Mouse (Mus musculus) c-Kit-negative CD71-positive TER-119-positive erythroid progenitor cells, embryonic 14.5 days (primary cell): ENCODE data around the gene Ogn.
"Not testable (repeated sequence)": the region's sequence is repeated elsewhere in the genome, so short reads cannot be mapped to it uniquely, and the experiment has no call there.

ENCODE experiments used
- DNase-seq: peaks from one replicate; pipeline ENCODE4 v3.0.0-alpha.2; 2013; ENCODE audit warnings: low read depth, low spot score

Ogn gene

GRCm38 (mm10) chr13:49607714-49608113 lies at the start of gene Ogn:
Ogn (plus strand) TSS chr13:49608046.
- no peak for DNase-seq

DNA sequence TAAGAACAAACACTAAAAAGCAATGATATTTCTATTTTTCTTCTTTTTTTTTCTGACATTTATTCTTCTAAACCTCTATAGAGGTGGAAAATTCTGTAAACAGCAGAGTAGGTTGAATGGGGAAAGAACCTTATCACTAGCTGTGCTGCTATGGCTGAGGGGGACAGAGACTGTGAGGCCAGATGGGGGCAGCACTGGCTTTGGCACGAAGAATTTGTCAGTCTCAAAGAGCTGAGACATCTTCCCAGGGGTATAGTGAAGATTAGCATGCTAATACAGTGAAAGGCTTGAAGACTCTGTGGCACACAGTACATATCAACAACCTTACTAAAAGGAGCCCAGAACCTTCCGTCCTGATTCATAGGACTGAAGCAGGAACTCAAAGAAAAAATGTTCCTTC lies 48.7 kb upstream of the Ogn start:
- no peak for DNase-seq

DNA sequence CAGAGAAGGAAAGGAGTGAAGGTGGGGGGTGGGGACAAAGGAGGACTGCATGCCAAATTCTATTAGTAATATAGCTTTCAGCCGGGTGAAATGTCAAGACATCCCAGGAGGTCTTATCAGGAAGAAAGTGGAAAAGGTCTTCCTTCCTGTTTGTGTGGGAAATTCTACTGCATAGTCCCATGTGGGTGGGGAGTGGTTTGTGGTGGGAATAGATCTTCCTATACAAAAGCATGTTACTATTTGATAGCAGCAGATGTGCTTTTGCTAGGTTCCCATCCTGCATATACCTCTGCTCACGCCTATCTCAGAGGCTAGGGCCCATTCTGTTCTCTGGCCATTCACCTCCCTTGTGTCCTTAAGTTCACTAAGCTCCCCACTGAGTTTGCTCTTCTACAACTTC lies 47.0 kb upstream of the Ogn start:
- no peak for DNase-seq

DNA sequence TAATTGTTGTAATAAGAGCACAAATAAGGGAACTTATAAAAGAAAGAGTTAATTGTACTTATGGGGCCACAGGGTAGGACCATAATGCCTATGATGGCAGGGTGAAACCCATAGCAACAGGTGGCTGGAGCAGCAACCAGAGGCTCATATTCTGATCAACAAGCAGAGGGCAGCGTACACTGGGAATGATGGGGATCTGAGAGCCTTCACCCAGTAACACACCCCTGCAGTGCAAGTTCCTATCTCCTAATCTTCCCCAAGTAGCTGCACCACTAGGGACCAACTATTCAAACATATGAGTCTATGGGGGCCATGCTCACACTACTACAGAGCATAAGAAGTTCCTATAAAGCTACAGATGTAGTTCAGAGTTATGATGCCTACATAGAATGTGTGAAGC lies 43.5 kb upstream of the Ogn start:
- no peak for DNase-seq

DNA sequence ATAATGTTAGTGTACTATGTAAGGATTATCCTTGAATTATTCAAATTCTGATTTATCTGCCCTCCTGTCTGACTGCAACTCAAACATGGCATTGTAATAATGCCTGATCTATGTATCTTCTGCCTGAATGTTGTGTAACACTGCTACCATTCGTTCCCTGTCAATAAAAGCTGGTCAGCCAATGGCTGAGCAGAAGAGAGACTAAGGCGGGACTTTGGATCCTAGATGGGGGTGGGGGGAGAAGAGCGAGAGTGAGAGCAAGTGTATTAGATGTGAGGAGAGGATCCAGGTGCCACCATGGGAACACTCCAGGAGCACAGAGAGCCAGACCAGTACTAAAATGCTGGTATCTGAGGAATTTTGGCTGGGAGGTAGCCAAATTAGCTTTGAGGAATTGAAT lies 37.5 kb upstream of the Ogn start:
- DNase-seq, result no peak

DNA sequence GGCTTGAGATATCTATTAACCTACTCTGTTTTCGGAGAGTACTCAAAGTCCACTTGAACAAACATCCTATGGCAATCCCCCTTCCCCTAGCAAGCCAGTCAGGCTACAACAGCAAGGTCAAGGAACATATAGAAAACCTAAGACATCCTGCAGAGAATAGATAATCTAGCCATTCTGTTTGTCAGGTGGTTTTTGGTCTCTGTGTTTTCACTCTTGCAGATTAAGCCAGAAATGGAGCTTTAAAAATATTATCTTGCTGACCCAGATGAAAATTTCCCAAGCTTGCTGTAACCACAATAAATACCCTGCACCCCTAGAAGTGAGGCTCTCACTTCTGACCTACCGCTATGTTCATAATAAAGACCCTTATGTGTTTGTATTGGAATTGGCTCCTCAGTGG lies 36.4 kb upstream of the Ogn start:
- no peak for DNase-seq

DNA sequence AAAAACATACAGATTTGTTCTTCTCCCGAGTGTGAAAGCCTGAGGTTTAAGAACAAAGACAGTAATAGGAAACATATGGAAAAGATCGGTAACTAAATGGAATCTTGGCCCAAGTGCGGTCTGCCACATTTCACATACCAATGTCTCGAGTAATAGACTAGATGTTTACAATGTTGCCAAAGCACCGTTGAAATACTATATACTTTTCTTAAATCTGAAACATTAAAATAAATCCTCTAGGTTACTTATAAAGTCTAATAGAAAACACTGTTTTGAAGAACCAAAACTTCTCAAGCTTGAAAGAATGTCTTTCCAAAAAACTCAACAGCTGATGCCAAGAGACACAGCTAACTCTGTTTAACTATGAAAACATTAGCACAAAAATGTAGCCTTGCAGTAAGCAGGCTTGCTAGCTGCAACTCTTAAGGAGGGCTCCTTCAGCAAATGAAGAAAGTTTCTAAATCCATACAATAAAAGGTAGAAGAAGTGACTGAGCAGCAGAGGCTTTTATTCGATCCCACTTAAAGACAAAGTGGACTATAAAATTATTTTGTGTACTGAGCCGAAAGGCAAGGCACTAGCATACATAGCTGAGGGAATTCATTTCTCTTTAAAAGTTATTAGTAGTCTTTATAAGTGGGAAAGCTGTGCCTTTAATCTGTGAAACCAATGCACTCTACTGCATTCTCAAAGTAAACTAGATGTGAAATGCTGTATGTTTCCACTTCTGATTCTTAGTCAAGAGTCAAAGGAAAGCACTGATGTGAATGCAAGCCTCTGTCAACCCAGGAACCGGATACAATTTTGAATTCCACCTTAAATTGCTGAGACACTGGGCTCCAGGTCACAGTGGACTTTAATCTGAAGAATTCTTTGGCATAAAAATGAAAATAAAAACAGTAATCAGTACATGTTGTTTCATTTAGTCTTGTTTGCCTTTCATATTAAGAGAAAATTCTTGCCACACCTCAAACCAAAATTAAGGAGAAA lies 26.0 kb upstream of the Ogn start, which contains the start of gene Omd:
TSS of gene Omd (plus strand) at position 922 of the 990 bp plus-strand sequence.
- no peak for DNase-seq

GRCm38 (mm10) chr13:49583859-49584258 lies 24.0 kb upstream of the Ogn start:
- DNase-seq, result no peak

GRCm38 (mm10) chr13:49584307-49585005 lies 23.4 kb upstream of the Ogn start:
- DNase-seq, result no peak

GRCm38 (mm10) chr13:49586062-49586461 lies 21.8 kb upstream of the Ogn start:
- DNase-seq, result no peak

- DNase-seq, result not testable (repeated sequence)
These were observed 5.3 kb upstream of the Ogn start for GRCm38 (mm10) chr13:49602541-49602940.

DNA sequence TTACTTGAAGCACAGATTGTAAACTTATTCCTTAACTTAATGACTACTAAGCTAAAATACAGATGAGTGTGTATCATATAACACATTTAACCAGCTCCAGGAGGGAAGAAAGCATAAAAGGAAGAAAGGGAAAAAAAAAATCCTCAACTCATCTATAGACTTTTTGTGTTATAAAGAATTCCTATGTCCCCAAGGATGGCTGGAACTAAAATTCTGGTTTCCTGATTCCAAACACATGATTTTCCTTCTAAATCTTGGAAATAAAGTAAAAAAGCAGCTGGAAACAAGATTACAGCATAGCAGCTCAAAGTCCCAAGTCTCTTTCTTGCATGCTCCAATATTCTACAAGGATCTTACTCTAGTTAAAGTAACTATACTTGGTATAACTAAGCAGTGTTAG lies 4.2 kb upstream of the Ogn start:
- DNase-seq, result no peak

GRCm38 (mm10) chr13:49608589-49609322 lies 910 bp downstream of the Ogn start:
- no peak for DNase-seq

DNA sequence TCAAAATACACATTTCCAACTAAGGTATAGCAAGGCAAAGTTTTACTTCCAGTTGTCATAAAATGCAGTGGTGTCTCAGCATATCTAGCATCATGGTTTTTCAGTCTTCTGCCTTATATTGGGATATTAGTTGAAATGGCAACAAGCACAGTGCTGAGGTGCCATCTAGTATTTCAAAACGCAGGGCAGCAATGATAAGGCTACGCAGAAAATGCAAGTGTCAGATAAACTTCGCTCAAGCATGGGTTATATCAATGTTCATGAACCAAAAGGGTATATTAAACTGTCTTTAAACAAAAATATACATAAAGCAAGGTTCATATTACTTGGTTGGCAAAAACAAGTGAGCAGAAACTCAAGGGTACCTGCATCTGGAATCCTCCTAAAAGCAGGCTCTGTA lies 9.2 kb downstream of the Ogn start:
- no peak for DNase-seq

GRCm38 (mm10) chr13:49618365-49618764 lies 10.5 kb downstream of the Ogn start:
- DNase-seq, result no peak

DNA sequence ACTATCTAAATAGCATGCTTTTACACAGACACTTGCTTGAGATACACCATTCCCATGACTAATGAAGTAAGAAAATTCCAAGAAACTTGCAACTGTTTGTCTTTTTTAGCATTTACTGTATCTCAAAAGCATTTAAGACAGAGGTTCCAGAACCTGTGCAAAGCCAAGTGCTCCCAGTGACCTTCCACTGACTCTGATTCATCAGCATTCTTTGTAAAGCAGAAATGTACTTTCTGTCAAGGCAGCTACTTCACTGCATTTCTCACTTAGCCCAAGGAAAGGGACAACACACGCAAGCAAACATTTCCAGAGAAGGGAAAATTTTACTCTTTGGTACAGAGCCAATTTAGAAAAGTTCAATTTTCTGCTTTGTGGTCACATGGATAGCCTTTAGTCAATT lies 15.4 kb downstream of the Ogn start:
- no peak for DNase-seq

DNA sequence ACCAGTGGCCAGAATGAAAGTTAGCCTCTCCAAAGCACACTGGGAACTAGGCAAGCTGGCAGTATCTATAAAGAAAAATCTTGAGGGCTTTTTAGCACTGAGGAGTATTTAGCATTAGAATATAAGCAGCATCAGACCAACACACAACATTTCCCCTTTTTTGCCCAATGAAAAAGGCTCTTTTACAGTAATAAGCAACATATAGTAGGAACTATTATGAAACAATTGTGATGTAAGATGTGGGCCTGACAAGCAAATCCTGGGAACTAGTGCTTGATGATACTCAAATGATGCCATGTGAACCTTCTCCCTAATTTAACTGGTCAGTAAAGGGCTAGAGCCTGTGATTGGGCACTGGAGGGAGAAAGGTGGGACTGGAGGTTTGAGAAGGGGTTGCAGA lies 20.3 kb downstream of the Ogn start:
- no peak for DNase-seq

- no peak for DNase-seq
These were observed 21.2 kb downstream of the Ogn start for GRCm38 (mm10) chr13:49629076-49629475.

DNA sequence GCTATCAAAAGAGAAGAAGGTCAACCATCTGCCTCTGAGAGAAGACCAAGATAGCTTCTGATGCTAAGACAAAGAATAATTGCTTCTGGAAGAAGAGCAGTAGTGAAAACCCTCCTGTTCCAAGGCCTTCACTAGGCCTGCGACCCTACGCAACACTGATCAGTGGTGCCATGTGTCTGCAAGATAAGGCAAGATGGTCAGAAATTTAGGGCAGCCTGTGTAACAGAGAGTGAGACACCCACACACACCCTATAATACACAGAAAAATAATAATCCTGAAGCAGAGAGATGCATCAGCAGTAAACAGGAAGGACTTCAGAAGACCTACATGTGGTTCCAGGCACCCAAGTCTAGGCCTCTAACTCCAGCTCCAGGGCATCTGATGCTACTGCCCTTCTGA lies 32.1 kb downstream of the Ogn start:
- DNase-seq, result no peak

DNA sequence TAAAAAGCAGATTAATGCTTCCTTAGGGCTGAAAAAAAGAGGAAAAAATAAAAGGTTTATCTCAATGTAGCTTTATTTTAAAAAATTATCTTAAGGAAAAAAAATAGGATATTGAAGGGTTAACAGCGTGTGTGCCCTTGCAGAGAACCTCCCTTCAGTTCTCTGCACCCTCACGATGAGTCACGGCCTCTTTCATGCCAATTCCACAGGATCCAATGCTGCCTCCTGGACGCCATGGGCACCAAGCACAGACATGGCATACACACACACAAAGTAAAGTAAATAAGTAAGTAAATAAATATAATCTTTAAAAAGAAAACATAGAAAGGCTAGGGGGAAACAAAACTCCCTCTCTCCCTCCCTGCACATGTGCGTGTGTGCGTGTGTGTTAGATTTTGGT lies 34.8 kb downstream of the Ogn start:
- no peak for DNase-seq

DNA sequence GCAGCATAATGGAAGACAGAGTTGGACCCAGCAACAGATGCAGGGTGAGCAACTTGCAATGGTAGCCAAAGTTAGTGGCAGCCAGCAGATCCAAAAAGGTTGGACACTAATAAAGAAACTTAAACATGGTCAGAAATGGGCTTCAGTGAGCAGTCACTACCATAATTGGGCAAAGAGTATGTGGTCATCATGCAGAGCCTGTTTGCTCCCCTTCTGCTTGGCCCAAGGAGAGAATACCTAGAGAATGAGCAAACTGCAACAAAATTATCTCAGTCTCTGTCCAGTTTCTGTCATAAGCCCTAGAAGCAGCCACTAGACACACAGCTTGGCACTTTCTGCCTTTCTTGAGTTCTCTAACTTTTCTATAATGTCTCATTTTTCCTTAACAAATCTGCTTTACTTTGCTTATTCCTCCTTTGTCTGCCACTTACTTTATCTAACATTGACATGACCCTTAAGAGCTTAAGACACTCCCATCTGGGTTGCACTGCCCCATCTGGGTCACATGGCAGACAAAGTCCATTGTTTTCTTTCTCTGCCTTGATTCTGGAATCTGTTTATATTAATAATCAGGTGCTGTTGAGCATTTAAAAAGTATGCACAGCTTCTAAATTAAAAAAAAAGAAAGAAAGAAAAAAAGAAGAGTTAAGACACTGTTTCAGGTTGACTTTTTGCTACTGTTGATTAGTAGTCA lies 36.0 kb downstream of the Ogn start:
- DNase-seq, result no peak
